Mouse (Mus musculus): ENCODE measurements around the gene Ntm. TPM values are rescaled to one million over a fixed set of nuclear protein-coding genes. Genes with fewer than 3 reads are reported as not detected.

Gene Ntm
- polyA plus RNA-seq, 1 experiment = not detected

- Histone ChIP-seq H3K4me2 (ENCODE audit: low read depth) (no peak overlapping the region), H3K79me2 (ENCODE audit: control insufficient read depth, insufficient read depth) (no peaks in the 10 kb centered on the region), H3K27me3 (ENCODE audit: control insufficient read depth, insufficient read depth, insufficient read length) (no peaks in the 10 kb centered on the region), H3K4me3 (no peak overlapping the region), H3K36me3 (ENCODE audit: control insufficient read depth, insufficient read depth) (no peaks in the 10 kb centered on the region), H3ac (ENCODE audit: control insufficient read depth, insufficient read length) (no peak overlapping the region)
- no peak for TF ChIP-seq MYOG (IDR thresholded peaks at IDR 0.05; ENCODE audit: control insufficient read depth in 1 of 3, insufficient read depth in 1 of 3, insufficient read length in 2 of 3, low read depth in 2 of 3)
These were observed 886.9 kb downstream of the Ntm start for GRCm38 (mm10) chr9:29075924-29076577.

- Histone ChIP-seq H3K36me3 (ENCODE audit: control insufficient read depth, insufficient read depth) (no peaks in the 10 kb centered on the region), H3K27me3 (ENCODE audit: control insufficient read depth, insufficient read depth, insufficient read length) (no peaks in the 10 kb centered on the region), H3K4me2 (ENCODE audit: low read depth) (no peak overlapping the region), H3K79me2 (ENCODE audit: control insufficient read depth, insufficient read depth) (no peaks in the 10 kb centered on the region), H3ac (ENCODE audit: control insufficient read depth, insufficient read length) (no peak overlapping the region), H3K4me3 (no peak overlapping the region)
- TF ChIP-seq SRF (IDR thresholded peaks at IDR 0.05; ENCODE audit: control insufficient read depth, insufficient read length, low read depth) = no peak
- no peak for TF ChIP-seq TCF3 (IDR thresholded peaks at IDR 0.05; ENCODE audit: insufficient read length, low read depth)
- no peak for TF ChIP-seq REST (IDR thresholded peaks at IDR 0.05; ENCODE audit: insufficient read depth, insufficient read length)
- no peak for TF ChIP-seq POLR2A (IDR thresholded peaks at IDR 0.05; ENCODE audit: insufficient read length, low read depth)
- no peak for TF ChIP-seq MYOG (IDR thresholded peaks at IDR 0.05; ENCODE audit: control insufficient read depth in 1 of 3, insufficient read depth in 1 of 3, insufficient read length in 2 of 3, low read depth in 2 of 3)
- TF ChIP-seq MAX (IDR thresholded peaks at IDR 0.05; ENCODE audit: low read depth) = no peak
- no peak for TF ChIP-seq CEBPB (IDR thresholded peaks at IDR 0.05; ENCODE audit: insufficient read depth, poor library complexity, severe bottlenecking)
- no peak for TF ChIP-seq POLR2AphosphoS2 (IDR thresholded peaks at IDR 0.05; ENCODE audit: insufficient read length, low read depth)
- TF ChIP-seq USF1 (IDR thresholded peaks at IDR 0.05; ENCODE audit: low read depth) = no peak
- no peak for TF ChIP-seq TCF12 (IDR thresholded peaks at IDR 0.05; ENCODE audit: insufficient read depth, poor library complexity, severe bottlenecking)
- TF ChIP-seq E2F4 (IDR thresholded peaks at IDR 0.05; ENCODE audit: insufficient read depth) = no peak
- TF ChIP-seq MYOD1 (IDR thresholded peaks at IDR 0.05; ENCODE audit: control insufficient read depth in 1 of 3, insufficient read length in 2 of 3, low read depth in 2 of 3) = no peak
These were observed 887.7 kb downstream of the Ntm start for GRCm38 (mm10) chr9:29075243-29075642.

- TF ChIP-seq MAX (IDR thresholded peaks at IDR 0.05; ENCODE audit: low read depth) (no peak), USF1 (IDR thresholded peaks at IDR 0.05; ENCODE audit: low read depth) (no peak), POLR2A (IDR thresholded peaks at IDR 0.05; ENCODE audit: insufficient read length, low read depth) (no peak), REST (IDR thresholded peaks at IDR 0.05; ENCODE audit: insufficient read depth, insufficient read length) (no peak), POLR2AphosphoS2 (IDR thresholded peaks at IDR 0.05; ENCODE audit: insufficient read length, low read depth) (no peak), MYOD1 (IDR thresholded peaks at IDR 0.05; ENCODE audit: control insufficient read depth in 1 of 3, insufficient read length in 2 of 3, low read depth in 2 of 3) (no peak), TCF12 (IDR thresholded peaks at IDR 0.05; ENCODE audit: insufficient read depth, poor library complexity, severe bottlenecking) (no peak), CEBPB (IDR thresholded peaks at IDR 0.05; ENCODE audit: insufficient read depth, poor library complexity, severe bottlenecking) (no peak), TCF3 (IDR thresholded peaks at IDR 0.05; ENCODE audit: insufficient read length, low read depth) (no peak), MYOG (IDR thresholded peaks at IDR 0.05; ENCODE audit: control insufficient read depth in 1 of 3, insufficient read depth in 1 of 3, insufficient read length in 2 of 3, low read depth in 2 of 3) (no peak), E2F4 (IDR thresholded peaks at IDR 0.05; ENCODE audit: insufficient read depth) (no peak), SRF (IDR thresholded peaks at IDR 0.05; ENCODE audit: control insufficient read depth, insufficient read length, low read depth) (no peak)
- H3K4me3 ChIP-seq = no peak overlapping the region
- no peaks in the 10 kb centered on the region for H3K79me2 ChIP-seq (ENCODE audit: control insufficient read depth, insufficient read depth)
- H3K36me3 ChIP-seq (ENCODE audit: control insufficient read depth, insufficient read depth) = no peaks in the 10 kb centered on the region
- H3K27me3 ChIP-seq (ENCODE audit: control insufficient read depth, insufficient read depth, insufficient read length) = no peaks in the 10 kb centered on the region
- no peak overlapping the region for H3ac ChIP-seq (ENCODE audit: control insufficient read depth, insufficient read length)
- H3K4me2 ChIP-seq (ENCODE audit: low read depth) = no peak overlapping the region
These were observed 888.4 kb downstream of the Ntm start for GRCm38 (mm10) chr9:29074494-29074893.

- Histone ChIP-seq H3K4me2 (ENCODE audit: low read depth) (no peak overlapping the region), H3K79me2 (ENCODE audit: control insufficient read depth, insufficient read depth) (no peaks in the 10 kb centered on the region), H3ac (ENCODE audit: control insufficient read depth, insufficient read length) (no peak overlapping the region), H3K27me3 (ENCODE audit: control insufficient read depth, insufficient read depth, insufficient read length) (no peaks in the 10 kb centered on the region), H3K4me3 (no peak overlapping the region), H3K36me3 (ENCODE audit: control insufficient read depth, insufficient read depth) (no peaks in the 10 kb centered on the region)
- no peak for TF ChIP-seq E2F4 (IDR thresholded peaks at IDR 0.05; ENCODE audit: insufficient read depth)
These were observed 890.9 kb downstream of the Ntm start for GRCm38 (mm10) chr9:29071997-29072396.

- TF ChIP-seq TCF3 (IDR thresholded peaks at IDR 0.05; ENCODE audit: insufficient read length, low read depth) (no peak), SRF (IDR thresholded peaks at IDR 0.05; ENCODE audit: control insufficient read depth, insufficient read length, low read depth) (no peak), USF1 (IDR thresholded peaks at IDR 0.05; ENCODE audit: low read depth) (no peak), E2F4 (IDR thresholded peaks at IDR 0.05; ENCODE audit: insufficient read depth) (no peak), MYOG (IDR thresholded peaks at IDR 0.05; ENCODE audit: control insufficient read depth in 1 of 3, insufficient read depth in 1 of 3, insufficient read length in 2 of 3, low read depth in 2 of 3) (no peak), MAX (IDR thresholded peaks at IDR 0.05; ENCODE audit: low read depth) (no peak), TCF12 (IDR thresholded peaks at IDR 0.05; ENCODE audit: insufficient read depth, poor library complexity, severe bottlenecking) (no peak), CEBPB (IDR thresholded peaks at IDR 0.05; ENCODE audit: insufficient read depth, poor library complexity, severe bottlenecking) (no peak), MYOD1 (IDR thresholded peaks at IDR 0.05; ENCODE audit: control insufficient read depth in 1 of 3, insufficient read length in 2 of 3, low read depth in 2 of 3) (no peak), REST (IDR thresholded peaks at IDR 0.05; ENCODE audit: insufficient read depth, insufficient read length) (no peak), POLR2A (IDR thresholded peaks at IDR 0.05; ENCODE audit: insufficient read length, low read depth) (no peak)
- H3K4me3 ChIP-seq = no peak overlapping the region
These were observed 895.4 kb downstream of the Ntm start for GRCm38 (mm10) chr9:29067572-29067971.

More at GRCm38 (mm10) chr9:29067572-29067971, 895.4 kb downstream of the Ntm start:
- H3ac ChIP-seq (ENCODE audit: control insufficient read depth, insufficient read length) = no peak overlapping the region
- H3K4me2 ChIP-seq (ENCODE audit: low read depth) = no peak overlapping the region
- H3K27me3 ChIP-seq (ENCODE audit: control insufficient read depth, insufficient read depth, insufficient read length) = no peaks in the 10 kb centered on the region
- H3K36me3 ChIP-seq (ENCODE audit: control insufficient read depth, insufficient read depth) = no peaks in the 10 kb centered on the region
- H3K79me2 ChIP-seq (ENCODE audit: control insufficient read depth, insufficient read depth) = no peaks in the 10 kb centered on the region
